Mouse (Mus musculus): Measurements from ENCODE around the gene Rpap1. TPM values are rescaled to one million over a fixed set of nuclear protein-coding genes. Genes with fewer than 3 reads are reported as not detected.

The Rpap1 gene
- polyA plus RNA-seq, 1 experiment from 2014 or later: 18.6 TPM

- ATAC-seq (ENCODE audit: low FRiP score, low read depth): no peak
- Histone ChIP-seq H3K36me3 (no peaks in the 10 kb centered on the region), H3K4me2 (no peak overlapping the region), H3K9me3 (no peaks in the 10 kb centered on the region), H3K9ac (no peak overlapping the region), H3K27ac (replicated peaks) (no peak overlapping the region), H3K27me3 (no peaks in the 10 kb centered on the region), H3K4me1 (replicated peaks) (peaks cover 15% of the 10 kb centered on the region), H3K4me3 (no peak overlapping the region)
- 90% methylated on average over 2 of the region's 2 CpGs for WGBS
Observed at GRCm38 (mm10) chr2:119789996-119790395, 2.7 kb upstream of the Rpap1 start.

- no peak overlapping the region for H3K9ac ChIP-seq
- no peaks in the 10 kb centered on the region for H3K27me3 ChIP-seq
- H3K27ac ChIP-seq (replicated peaks): no peak overlapping the region
- ATAC-seq (ENCODE audit: low FRiP score, low read depth): no peak
- H3K9me3 ChIP-seq: no peaks in the 10 kb centered on the region
- peaks cover 41% of the 10 kb centered on the region for H3K36me3 ChIP-seq
- no peak overlapping the region for H3K4me2 ChIP-seq
- no peaks in the 10 kb centered on the region for H3K4me1 ChIP-seq (replicated peaks)
- WGBS: 97% methylated on average over 6 of the region's 6 CpGs
- H3K4me3 ChIP-seq: no peak overlapping the region
Observed at GRCm38 (mm10) chr2:119767246-119767645, 20.1 kb downstream of the Rpap1 start.

- no peak overlapping the region for H3K27ac ChIP-seq (replicated peaks)
- H3K9ac ChIP-seq: no peak overlapping the region
- peaks cover 18% of the 10 kb centered on the region for H3K27me3 ChIP-seq
- no peak for ATAC-seq (ENCODE audit: low FRiP score, low read depth)
- no peak overlapping the region for H3K4me2 ChIP-seq
- H3K36me3 ChIP-seq: peaks cover 22% of the 10 kb centered on the region
- no peak overlapping the region for H3K4me3 ChIP-seq
- no peaks in the 10 kb centered on the region for H3K9me3 ChIP-seq
- 77% methylated on average over 4 of the region's 4 CpGs for WGBS
- peaks cover under 1% of the 10 kb centered on the region; the same call in 1 of the 2 replicates for H3K4me1 ChIP-seq (replicated peaks)
Observed at GRCm38 (mm10) chr2:119763924-119764323, 23.4 kb downstream of the Rpap1 start.

GRCm38 (mm10) chr2:119762276-119762675 is 25.1 kb downstream of the Rpap1 start:
- WGBS: 74% methylated on average over 1 of the region's 1 CpGs
- Histone ChIP-seq H3K4me1 (replicated peaks) (peaks cover 14% of the 10 kb centered on the region), H3K4me3 (no peak overlapping the region), H3K36me3 (peaks cover 11% of the 10 kb centered on the region), H3K4me2 (no peak overlapping the region), H3K9me3 (no peaks in the 10 kb centered on the region), H3K27me3 (peaks cover 33% of the 10 kb centered on the region), H3K27ac (replicated peaks) (no peak overlapping the region), H3K9ac (no peak overlapping the region)
- no peak for ATAC-seq (ENCODE audit: low FRiP score, low read depth)

GRCm38 (mm10) chr2:119760251-119760650 is 27.1 kb downstream of the Rpap1 start, which contains the start of gene Ltk:
Ltk (minus strand) TSS chr2:119760431.
- H3K27me3 ChIP-seq: peaks cover 47% of the 10 kb centered on the region

GRCm38 (mm10) chr2:119758844-119759835 is 28.2 kb downstream of the Rpap1 start:
- 0 out of 2 replicates have a peak, but pooled peaks have one; percentile 14 for ATAC-seq (ENCODE audit: low FRiP score, low read depth)

More at GRCm38 (mm10) chr2:119760251-119760650, 27.1 kb downstream of the Rpap1 start, which contains the start of gene Ltk:
- no peak within 1 kb of the TSS for H3K9ac ChIP-seq
- peak within 1 kb of the TSS; percentile 98 for H3K4me2 ChIP-seq
- WGBS: 16% methylated on average over 9 of the region's 9 CpGs
- H3K4me1 ChIP-seq (replicated peaks): peaks cover 14% of the 10 kb centered on the region
- peaks cover 6% of the 10 kb centered on the region for H3K36me3 ChIP-seq
- no peaks in the 10 kb centered on the region for H3K9me3 ChIP-seq
- H3K4me3 ChIP-seq: 0 out of 2 replicates have a peak within 1 kb of the TSS, but pooled peaks have one; percentile 56
- H3K27ac ChIP-seq (replicated peaks): no peak within 1 kb of the TSS
- ATAC-seq (ENCODE audit: low FRiP score, low read depth): no peak

GRCm38 (mm10) chr2:119758101-119758843 is 29.1 kb downstream of the Rpap1 start:
- H3K4me2 ChIP-seq: peak overlapping the region; percentile 98
- peaks cover 54% of the 10 kb centered on the region for H3K27me3 ChIP-seq
- WGBS: under 1% methylated on average over 64 of the region's 77 CpGs
- no peak overlapping the region for H3K27ac ChIP-seq (replicated peaks)
- H3K36me3 ChIP-seq: no peaks in the 10 kb centered on the region
- H3K4me1 ChIP-seq (replicated peaks): peaks cover 14% of the 10 kb centered on the region
- ATAC-seq (ENCODE audit: low FRiP score, low read depth): peak; percentile 66; the same call in 1 of the 2 replicates
- peak overlapping the region; percentile 56 for H3K4me3 ChIP-seq
- no peaks in the 10 kb centered on the region for H3K9me3 ChIP-seq
- peak overlapping the region; percentile 50 for H3K9ac ChIP-seq

More at GRCm38 (mm10) chr2:119758844-119759835, 28.2 kb downstream of the Rpap1 start:
- no peak overlapping the region for H3K27ac ChIP-seq (replicated peaks)
- peaks cover 52% of the 10 kb centered on the region for H3K27me3 ChIP-seq
- peak overlapping the region; percentile 50; the same call in 1 of the 2 replicates for H3K9ac ChIP-seq
- H3K4me2 ChIP-seq: peak overlapping the region; percentile 98
- peaks cover 5% of the 10 kb centered on the region for H3K36me3 ChIP-seq
- H3K4me1 ChIP-seq (replicated peaks): peaks cover 14% of the 10 kb centered on the region
- 5% methylated on average over 44 of the region's 44 CpGs for WGBS
- H3K4me3 ChIP-seq: peak overlapping the region; percentile 56
- H3K9me3 ChIP-seq: no peaks in the 10 kb centered on the region

- peak; percentile 59; the same call in 1 of the 2 replicates for ATAC-seq (ENCODE audit: low FRiP score, low read depth)
- 2% methylated on average over 31 of the region's 31 CpGs for whole genome bisulfite sequencing
- Histone ChIP-seq H3K4me3 (peak overlapping the region; percentile 56), H3K4me1 (replicated peaks) (peaks cover 14% of the 10 kb centered on the region), H3K4me2 (peak overlapping the region; percentile 98), H3K9me3 (no peaks in the 10 kb centered on the region), H3K9ac (peak overlapping the region; percentile 50), H3K27ac (replicated peaks) (no peak overlapping the region), H3K27me3 (peaks cover 54% of the 10 kb centered on the region), H3K36me3 (no peaks in the 10 kb centered on the region)
Observed at GRCm38 (mm10) chr2:119757601-119758100, 29.7 kb downstream of the Rpap1 start.

GRCm38 (mm10) chr2:119749260-119749659 is 38.1 kb downstream of the Rpap1 start:
- no peak overlapping the region for H3K4me3 ChIP-seq
- H3K9ac ChIP-seq: no peak overlapping the region
- peaks cover 33% of the 10 kb centered on the region for H3K27me3 ChIP-seq
- H3K27ac ChIP-seq (replicated peaks): no peak overlapping the region
- H3K4me1 ChIP-seq (replicated peaks): peaks cover 8% of the 10 kb centered on the region
- H3K9me3 ChIP-seq: no peaks in the 10 kb centered on the region
- ATAC-seq (ENCODE audit: low FRiP score, low read depth): no peak
- H3K4me2 ChIP-seq: no peak overlapping the region
- H3K36me3 ChIP-seq: no peaks in the 10 kb centered on the region
- 74% methylated on average over 13 of the region's 13 CpGs for WGBS

- peaks cover 26% of the 10 kb centered on the region for H3K4me1 ChIP-seq (replicated peaks)
- no peak overlapping the region for H3K4me2 ChIP-seq
- ATAC-seq (ENCODE audit: low FRiP score, low read depth): no peak
- peaks cover 47% of the 10 kb centered on the region for H3K27me3 ChIP-seq
- no peak overlapping the region for H3K27ac ChIP-seq (replicated peaks)
- H3K9me3 ChIP-seq: no peaks in the 10 kb centered on the region
- H3K9ac ChIP-seq: no peak overlapping the region
- WGBS: 81% methylated on average over 7 of the region's 7 CpGs
- no peak overlapping the region for H3K4me3 ChIP-seq
- H3K36me3 ChIP-seq: no peaks in the 10 kb centered on the region
Observed at GRCm38 (mm10) chr2:119747554-119747953, 39.8 kb downstream of the Rpap1 start.

- Histone ChIP-seq H3K9me3 (no peaks in the 10 kb centered on the region), H3K27me3 (peaks cover 58% of the 10 kb centered on the region), H3K36me3 (no peaks in the 10 kb centered on the region), H3K9ac (no peak overlapping the region), H3K4me3 (no peak overlapping the region), H3K4me2 (no peak overlapping the region), H3K4me1 (replicated peaks) (peaks cover 38% of the 10 kb centered on the region), H3K27ac (replicated peaks) (no peak overlapping the region)
- ATAC-seq (ENCODE audit: low FRiP score, low read depth): no peak
- 5% methylated on average over 1 of the region's 1 CpGs for WGBS
Observed at GRCm38 (mm10) chr2:119745281-119745680, 42.1 kb downstream of the Rpap1 start.
